Mouse (Mus musculus) adrenal gland (tissue): ENCODE measurements around the gene Chuk.

Experiments
- intact Hi-C: fragments of 180-260 bp; cut with DNase I; formaldehyde crosslinking; loops from one replicate; pipeline ENCODE4 v1.15.1; 2025

Gene Chuk

GRCm38 (mm10) chr19:44049282-44049681 lies 58.0 kb downstream of the Chuk start:
- intact Hi-C loops: no loop called here

- intact Hi-C loops: no loop called here
Measured at GRCm38 (mm10) chr19:44045847-44046246, 61.4 kb downstream of the Chuk start.

GRCm38 (mm10) chr19:44042121-44042520 lies 65.2 kb downstream of the Chuk start:
- intact Hi-C loops: no loop called here

DNA sequence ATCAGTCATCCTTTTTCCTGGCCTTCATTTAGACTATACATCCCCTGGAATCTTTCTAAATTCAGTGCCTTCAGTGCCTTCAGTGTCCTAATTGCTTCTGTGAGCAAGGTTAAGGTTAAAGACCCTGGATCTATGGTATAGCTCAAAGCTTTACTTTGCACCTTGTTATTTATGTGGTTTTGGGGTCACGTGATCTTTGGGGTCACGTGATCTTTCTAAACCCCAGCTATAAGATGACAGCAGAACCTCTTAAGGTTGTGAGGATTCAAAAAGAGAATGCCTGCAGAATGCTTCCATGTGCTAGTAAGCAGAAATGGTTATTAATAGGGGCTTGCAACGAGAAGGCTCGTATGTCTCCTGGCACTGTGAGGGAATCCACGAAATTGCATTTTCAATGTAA lies 73.9 kb downstream of the Chuk start:
- intact Hi-C loops: no loop called here

DNA sequence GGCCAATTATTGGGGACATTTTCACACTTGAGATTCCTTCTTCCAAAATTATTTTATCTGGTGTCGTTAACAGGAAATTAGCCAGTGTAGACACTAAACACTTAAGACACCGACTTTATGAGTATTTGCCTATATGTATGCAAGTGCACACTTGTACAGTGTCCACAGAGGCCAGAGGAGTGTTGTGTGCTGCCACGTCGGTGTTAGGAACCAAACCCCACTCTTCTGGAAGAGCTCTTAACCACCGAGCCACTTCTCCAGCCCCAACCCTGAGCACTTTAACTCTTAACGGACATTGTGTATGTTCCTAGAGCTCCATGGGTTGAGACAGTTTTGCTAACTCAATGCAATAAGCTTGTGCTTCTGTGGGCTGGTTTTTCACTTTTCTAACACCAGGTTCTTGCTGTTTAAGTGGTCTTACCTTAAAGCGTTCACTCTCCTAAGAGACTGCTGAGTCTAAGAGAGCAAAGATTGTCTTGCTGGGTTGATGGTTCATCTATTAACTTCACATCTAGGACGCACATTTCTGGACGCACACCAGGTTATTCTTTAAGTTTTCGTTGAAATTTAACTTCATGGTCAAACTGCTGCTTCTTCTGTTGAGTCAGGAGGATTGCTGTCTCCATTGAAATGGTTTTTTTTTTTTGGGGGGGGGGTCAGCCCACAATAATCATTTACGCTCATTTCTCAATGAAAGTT lies 75.1 kb downstream of the Chuk start:
- intact Hi-C loops: no loop called here

DNA sequence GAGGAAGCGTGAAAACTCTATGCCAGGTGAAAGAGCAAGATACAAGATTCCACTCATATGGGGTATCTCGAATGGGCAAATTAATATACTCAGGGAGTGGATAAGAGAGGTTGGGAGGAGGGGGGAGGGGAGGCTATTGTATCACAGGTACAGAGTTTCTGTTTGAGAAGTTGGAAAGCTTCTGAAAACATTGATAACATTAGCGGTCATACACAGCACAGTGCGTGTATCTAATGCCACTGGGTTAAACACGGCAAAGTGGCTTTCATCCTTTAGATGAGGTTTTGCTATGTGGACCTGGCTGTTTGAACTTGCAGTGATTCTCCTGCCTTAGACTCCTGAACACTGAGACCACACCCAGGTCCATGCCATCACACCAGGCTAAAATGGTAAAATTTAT lies 77.3 kb downstream of the Chuk start:
- intact Hi-C loops: no loop called here

GRCm38 (mm10) chr19:44028972-44029371 lies 78.3 kb downstream of the Chuk start, which contains the start of gene Cyp2c23:
Gene Cyp2c23, minus strand, starts transcription at chr19:44029208.
- intact Hi-C loops: no loop called here

GRCm38 (mm10) chr19:44026956-44027530 lies 80.2 kb downstream of the Chuk start:
- intact Hi-C loops: no loop called here

DNA sequence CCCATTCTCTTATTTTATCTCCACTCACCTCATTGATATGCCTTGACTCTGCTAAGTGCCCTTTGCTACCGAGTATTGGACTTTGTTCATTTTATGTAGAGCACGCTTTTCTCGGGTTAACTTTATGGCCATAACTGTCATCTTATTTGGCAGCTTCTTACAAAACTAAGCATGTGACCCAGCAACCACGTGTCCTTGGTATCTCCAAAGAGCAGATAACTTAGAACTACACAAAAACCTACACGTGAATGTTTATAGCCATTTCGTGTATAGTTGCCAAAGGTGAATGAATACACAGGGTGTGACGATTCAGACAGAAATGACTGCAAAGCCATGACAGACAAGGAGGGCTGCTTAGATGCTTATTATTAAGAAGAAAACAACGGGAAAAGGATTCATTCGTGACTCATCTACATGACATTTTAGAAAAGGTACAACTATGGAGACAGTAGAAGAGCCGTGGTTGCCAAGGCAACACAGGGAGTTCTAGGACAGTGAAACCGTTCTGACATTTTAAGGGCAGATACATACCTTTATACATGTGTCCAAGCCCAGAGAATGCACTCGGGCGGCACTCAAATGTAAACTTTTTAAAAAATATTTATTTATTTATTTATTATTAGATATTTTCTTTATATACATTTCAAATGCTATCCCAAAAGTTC lies 82.2 kb downstream of the Chuk start:
- intact Hi-C loops: no loop called here
